Mouse (Mus musculus) lung, embryonic 14.5 days (tissue): ENCODE data around the gene Ltbp1. TPM values are rescaled to one million over a fixed set of nuclear protein-coding genes. Genes with fewer than 3 reads are reported as not detected.

Experiments used
- ATAC-seq: fragments of 200-750 bp; cut with Nextera tagmentation; 2 replicates; pipeline ENCODE4 v1.8.0; 2017; ENCODE audit warnings: mild to moderate bottlenecking, moderate TSS enrichment, moderate library complexity; ENCODE audit not compliant: insufficient read depth
- DNase-seq: peaks from one replicate; pipeline ENCODE4 v3.0.0-alpha.2; 2015
- H3K27ac ChIP-seq: fragments of 300-500 bp; sonication (generic); 2 replicates; pipeline ENCODE4 v1.5.1; 2014; ENCODE audit warnings: low read depth, mild to moderate bottlenecking, moderate library complexity
- H3K27me3 ChIP-seq: fragments of 300-500 bp; sonication (generic); 2 replicates; pipeline ENCODE4 v1.6.1; 2014; ENCODE audit warnings: low read length, control low read depth; ENCODE audit not compliant: insufficient read depth
- H3K36me3 ChIP-seq: fragments of 300-500 bp; sonication (generic); 2 replicates; pipeline ENCODE4 v1.6.1; 2014; ENCODE audit warnings: control low read depth; ENCODE audit not compliant: insufficient read depth
- H3K4me1 ChIP-seq: fragments of 300-500 bp; sonication (generic); 2 replicates; pipeline ENCODE4 v1.6.1; 2014; ENCODE audit warnings: antibody characterized with exemption, control low read depth; ENCODE audit not compliant: insufficient read depth
- H3K4me2 ChIP-seq: fragments of 300-500 bp; sonication (generic); 2 replicates; pipeline ENCODE4 v1.6.1; 2014; ENCODE audit warnings: mild to moderate bottlenecking
- H3K4me3 ChIP-seq: fragments of 300-500 bp; sonication (generic); 2 replicates; pipeline ENCODE4 v1.5.1; 2014; ENCODE audit warnings: low read depth, low read length
- H3K9ac ChIP-seq: fragments of 300-500 bp; sonication (generic); 2 replicates; pipeline ENCODE4 v1.6.1; 2014
- H3K9me3 ChIP-seq: fragments of 300-500 bp; sonication (generic); 2 replicates; pipeline ENCODE4 v1.6.1; 2016; ENCODE audit warnings: low read depth, low read length, control low read depth
- CTCF ChIP-seq: IDR thresholded peaks from 2 replicates; pipeline ENCODE4 v1.5.1; 2016; ENCODE audit warnings: antibody characterized with exemption, low read depth
- WGBS: fragments of 180-500 bp; shearing (Covaris S2); extraction: QIAGEN DNeasy Blood & Tissue Kit; methylation state at CpG from one replicate; pipeline ENCODE4 v1.1.7; 2014; 5-methylcytosine and 5-hydroxymethylcytosine counted together
- polyA plus RNA-seq: library from polyadenylated mRNA; unstranded; fragments of >200 nt; fragmentation: Nextera tagmentation; extraction: Ambion mirVana; gene quantifications from 2 replicates; pipeline ENCODE4 v1.2.1, GENCODE M21; 2014

Gene Ltbp1
- polyA plus RNA-seq, 1 experiment from 2014 or later, result 33.8 TPM

- TF ChIP-seq CTCF, result no peak
- Histone ChIP-seq H3K4me1 (no peaks in the 10 kb centered on the region), H3K27ac (no peak overlapping the region), H3K9ac (no peak overlapping the region), H3K9me3 (no peaks in the 10 kb centered on the region), H3K4me2 (no peak overlapping the region), H3K27me3 (no peaks in the 10 kb centered on the region), H3K4me3 (no peak overlapping the region), H3K36me3 (no peaks in the 10 kb centered on the region)
- 59% methylated on average over 2 of the region's 2 CpGs for WGBS
- DNase-seq (no peak), ATAC-seq (no peak)
Measured at GRCm38 (mm10) chr17:75258427-75258826, 253.1 kb downstream of the Ltbp1 start.

GRCm38 (mm10) chr17:75263336-75263990 lies 258.1 kb downstream of the Ltbp1 start:
- Histone ChIP-seq H3K27ac (no peak overlapping the region), H3K27me3 (no peaks in the 10 kb centered on the region), H3K4me2 (no peak overlapping the region), H3K9ac (no peak overlapping the region), H3K9me3 (no peaks in the 10 kb centered on the region), H3K4me3 (no peak overlapping the region), H3K36me3 (no peaks in the 10 kb centered on the region), H3K4me1 (no peaks in the 10 kb centered on the region)
- WGBS, result 79% methylated on average over 3 of the region's 3 CpGs
- no peak for DNase-seq
- ATAC-seq, result no peak
- no peak for TF ChIP-seq CTCF

- ATAC-seq, result no peak
- 75% methylated on average over 4 of the region's 4 CpGs for WGBS
Measured at GRCm38 (mm10) chr17:75268506-75268905, 263.1 kb downstream of the Ltbp1 start.

GRCm38 (mm10) chr17:75272446-75272845 lies 267.1 kb downstream of the Ltbp1 start:
- no peaks in the 10 kb centered on the region for H3K36me3 ChIP-seq
- H3K27ac ChIP-seq, result no peak overlapping the region
- 83% methylated on average over 3 of the region's 3 CpGs for WGBS
- ATAC-seq (no peak), DNase-seq (no peak)
- no peaks in the 10 kb centered on the region for H3K9me3 ChIP-seq
- no peak overlapping the region for H3K4me3 ChIP-seq
- no peaks in the 10 kb centered on the region for H3K27me3 ChIP-seq
- no peaks in the 10 kb centered on the region for H3K4me1 ChIP-seq
- H3K4me2 ChIP-seq, result no peak overlapping the region
- H3K9ac ChIP-seq, result no peak overlapping the region
- TF ChIP-seq CTCF, result no peak

More at GRCm38 (mm10) chr17:75268506-75268905, 263.1 kb downstream of the Ltbp1 start:
- H3K4me1 ChIP-seq, result no peaks in the 10 kb centered on the region
- H3K9me3 ChIP-seq, result no peaks in the 10 kb centered on the region
- no peaks in the 10 kb centered on the region for H3K36me3 ChIP-seq
- peak; percentile 41 for DNase-seq
- no peak overlapping the region for H3K27ac ChIP-seq
- H3K9ac ChIP-seq, result no peak overlapping the region
- TF ChIP-seq CTCF, result no peak
- no peaks in the 10 kb centered on the region for H3K27me3 ChIP-seq
- H3K4me2 ChIP-seq, result no peak overlapping the region
- no peak overlapping the region for H3K4me3 ChIP-seq

GRCm38 (mm10) chr17:75273272-75273671 lies 267.9 kb downstream of the Ltbp1 start:
- no peak overlapping the region for H3K4me3 ChIP-seq
- DNase-seq, result no peak
- H3K4me2 ChIP-seq, result no peak overlapping the region
- H3K36me3 ChIP-seq, result no peaks in the 10 kb centered on the region
- no peak overlapping the region for H3K27ac ChIP-seq
- H3K9ac ChIP-seq, result no peak overlapping the region
- no peak for TF ChIP-seq CTCF
- 68% methylated on average over 1 of the region's 1 CpGs for WGBS
- no peaks in the 10 kb centered on the region for H3K27me3 ChIP-seq
- ATAC-seq, result no peak
- H3K9me3 ChIP-seq, result no peaks in the 10 kb centered on the region
- no peaks in the 10 kb centered on the region for H3K4me1 ChIP-seq

DNA sequence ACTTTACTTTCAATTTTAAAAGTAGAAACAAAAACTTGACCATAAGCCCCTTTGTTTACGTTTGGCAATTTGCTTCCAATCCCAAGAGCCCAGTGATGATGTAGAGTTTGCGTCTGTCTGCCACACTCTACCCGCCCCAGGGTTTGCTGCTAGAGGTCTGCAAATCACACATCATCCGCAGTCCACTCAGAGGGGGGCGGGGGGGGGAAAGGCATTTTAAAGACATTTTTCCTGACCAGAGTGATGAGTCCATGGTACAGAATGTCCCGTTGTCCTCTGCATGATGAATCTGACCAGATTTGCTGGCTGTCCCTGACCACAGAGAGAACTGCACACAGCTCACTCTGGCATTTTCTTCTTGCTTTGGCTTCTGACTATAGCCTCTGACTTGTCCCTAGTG lies 269.9 kb downstream of the Ltbp1 start:
- no peak overlapping the region for H3K9ac ChIP-seq
- peak; percentile 37 for DNase-seq
- 0 out of 2 replicates have a peak, but pooled peaks cover 3% of the 10 kb centered on the region for H3K36me3 ChIP-seq
- ATAC-seq, result no peak; the same call in 1 of the 2 replicates
- no peaks in the 10 kb centered on the region for H3K9me3 ChIP-seq
- H3K27ac ChIP-seq, result no peak overlapping the region
- no peak overlapping the region for H3K4me3 ChIP-seq
- no peaks in the 10 kb centered on the region for H3K27me3 ChIP-seq
- H3K4me1 ChIP-seq, result no peaks in the 10 kb centered on the region
- WGBS, result 50% methylated on average over 6 of the region's 6 CpGs
- TF ChIP-seq CTCF, result no peak
- no peak overlapping the region for H3K4me2 ChIP-seq

- H3K27ac ChIP-seq, result no peak overlapping the region
- no peak for ATAC-seq
- no peaks in the 10 kb centered on the region for H3K4me1 ChIP-seq
- DNase-seq, result no peak
- no peak overlapping the region for H3K4me2 ChIP-seq
- H3K9ac ChIP-seq, result no peak overlapping the region
- 0 out of 2 replicates have a peak, but pooled peaks cover 3% of the 10 kb centered on the region for H3K36me3 ChIP-seq
- H3K4me3 ChIP-seq, result no peak overlapping the region
- H3K9me3 ChIP-seq, result no peaks in the 10 kb centered on the region
- WGBS, result 86% methylated on average over 1 of the region's 1 CpGs
- H3K27me3 ChIP-seq, result no peaks in the 10 kb centered on the region
- no peak for TF ChIP-seq CTCF
Measured at GRCm38 (mm10) chr17:75278106-75278505, 272.7 kb downstream of the Ltbp1 start.
